Mouse (Mus musculus) G1E (cell line): ENCODE measurements around the gene Pla2g2c.

Experiments used
- CTCF ChIP-seq: IDR thresholded peaks from 2 replicates; pipeline ENCODE4 v1.5.1; 2012; ENCODE audit warnings: low read depth, low read length, inconsistent platforms, mixed read lengths
- GATA2 ChIP-seq: IDR thresholded peaks from 2 replicates; pipeline ENCODE4 v1.6.1; 2012; ENCODE audit warnings: low read depth, low read length, inconsistent platforms, borderline replicate concordance
- TAL1 ChIP-seq: conservative IDR thresholded peaks from 2 replicates; pipeline ENCODE4 v1.6.1; 2012; ENCODE audit warnings: low read depth, low read length, inconsistent platforms, mixed read lengths

DNA sequence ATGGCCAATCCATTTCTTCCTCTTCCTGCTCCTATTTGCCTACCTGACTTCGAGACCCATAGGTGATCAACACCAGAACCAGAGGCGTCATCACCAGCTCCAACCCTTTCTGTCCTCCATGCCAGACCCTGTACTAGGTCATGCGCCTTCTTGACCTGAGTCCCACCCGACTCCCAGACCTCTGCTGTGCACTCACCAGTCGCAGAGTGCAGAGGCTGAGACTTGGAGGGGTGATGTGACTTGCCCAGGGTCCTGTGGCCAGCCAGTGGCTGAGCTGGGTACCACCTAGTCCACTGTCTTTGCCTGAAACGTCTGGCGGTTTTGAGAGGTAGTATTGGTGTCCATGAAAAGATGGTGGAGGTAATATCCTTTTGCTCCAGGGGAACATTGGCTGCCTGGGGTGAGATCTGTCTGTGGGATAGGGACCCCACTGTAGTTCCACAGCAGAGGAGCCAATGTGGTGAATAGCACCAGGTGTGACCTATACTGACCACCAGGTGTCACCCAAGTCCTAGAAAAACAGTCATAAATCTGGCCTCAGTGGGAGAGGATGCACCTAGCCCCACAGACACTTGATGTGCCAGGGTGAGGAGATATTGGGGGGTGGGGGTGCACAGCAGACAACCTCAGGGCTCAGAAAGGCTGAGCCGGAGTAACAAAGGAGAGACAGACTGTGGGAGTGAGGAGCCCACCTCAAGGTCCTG lies 23.9 kb downstream of the Pla2g2c start:
- TF ChIP-seq CTCF (no peak), TAL1 (no peak), GATA2 (no peak)
